Mouse (Mus musculus) ovary, adult 18-20 months (tissue): ENCODE data around the gene Tap2.
A peak's percentile ranks its signal among the peaks of the same experiment; 100 is the strongest.

Source experiments
- DNase-seq: peaks from one replicate; pipeline ENCODE4 v3.0.0; 2022; ENCODE audit warnings: low spot score, mixed read lengths

The Tap2 gene

DNA sequence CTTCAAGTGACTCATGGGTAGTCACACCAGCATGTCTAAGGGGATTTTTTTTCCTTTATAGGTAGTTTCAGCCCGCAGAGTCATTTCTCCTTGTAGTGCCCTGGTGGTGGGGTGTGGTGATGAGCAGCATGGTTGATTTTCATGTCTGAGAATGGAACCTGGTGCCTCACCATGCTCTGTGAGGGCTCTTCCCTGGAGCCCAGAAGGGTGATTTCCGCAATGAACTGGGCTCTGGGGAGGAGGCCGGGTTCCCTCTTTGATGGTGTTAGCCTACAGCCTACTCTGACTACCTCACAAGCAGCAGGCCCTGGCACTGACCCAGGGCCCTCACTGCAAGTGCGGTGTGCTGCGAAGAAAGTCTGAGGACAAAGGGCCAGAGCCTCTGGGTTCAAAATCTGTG is at the start of gene Tap2:
Gene Tap2, plus strand, starts transcription at position 84 of the 400 bp plus-strand sequence.
- no peak for DNase-seq

DNA sequence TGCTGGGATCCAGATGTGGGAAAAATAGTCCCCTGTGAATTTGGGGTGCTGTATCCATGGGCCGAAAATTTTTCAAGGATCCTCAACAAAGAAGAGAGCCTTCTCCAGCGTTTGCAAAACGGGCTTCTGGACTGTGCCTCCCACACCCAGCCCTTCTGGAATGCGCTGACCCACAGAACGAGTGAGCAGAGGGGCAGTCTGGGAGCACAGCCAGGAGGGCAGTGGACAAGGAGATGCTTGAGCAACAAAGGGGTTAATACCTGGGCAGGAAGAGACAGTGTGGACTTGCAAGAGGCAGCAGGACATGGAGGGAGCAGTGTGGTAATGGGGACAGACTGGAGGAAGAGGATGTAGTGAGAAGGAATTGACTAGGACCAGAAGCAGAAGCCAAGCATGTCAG is 47.8 kb upstream of the Tap2 start:
- DNase-seq: no peak

- no peak for DNase-seq
These were observed 39.0 kb upstream of the Tap2 start for GRCm38 (mm10) chr17:34164202-34164895.

DNA sequence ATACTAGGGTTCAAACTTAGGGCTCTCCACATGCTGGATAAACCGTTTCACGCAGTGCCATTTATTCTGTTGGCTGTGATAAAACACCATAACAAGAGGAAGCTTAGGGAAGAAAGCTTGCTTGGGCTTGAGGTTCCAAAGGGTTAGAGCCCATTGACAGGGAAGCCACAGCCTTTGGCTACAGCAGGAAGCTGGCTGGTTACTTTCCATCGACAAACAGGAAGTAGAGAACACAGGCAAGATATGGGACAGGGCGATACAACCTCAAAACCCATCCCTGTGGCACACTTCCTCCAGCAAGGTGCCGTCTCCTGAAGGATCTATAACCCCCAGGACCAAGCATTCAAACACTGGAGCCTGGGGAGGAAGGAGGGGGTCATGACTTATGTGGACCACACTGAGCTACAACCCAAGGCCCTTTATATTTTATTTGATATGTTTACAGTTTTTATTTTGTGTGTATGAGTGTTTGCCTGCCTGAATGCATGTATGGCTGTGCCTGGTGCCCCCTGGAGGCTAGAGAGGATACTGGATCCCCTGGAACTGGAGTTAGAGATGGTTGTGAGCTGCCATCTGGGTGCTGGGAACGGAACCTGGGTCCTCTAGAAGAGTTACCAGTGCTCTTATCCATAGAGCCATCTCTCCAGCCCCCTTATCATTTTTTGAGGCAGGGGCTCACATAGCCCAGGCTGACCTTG is 38.1 kb upstream of the Tap2 start:
- DNase-seq: no peak

DNA sequence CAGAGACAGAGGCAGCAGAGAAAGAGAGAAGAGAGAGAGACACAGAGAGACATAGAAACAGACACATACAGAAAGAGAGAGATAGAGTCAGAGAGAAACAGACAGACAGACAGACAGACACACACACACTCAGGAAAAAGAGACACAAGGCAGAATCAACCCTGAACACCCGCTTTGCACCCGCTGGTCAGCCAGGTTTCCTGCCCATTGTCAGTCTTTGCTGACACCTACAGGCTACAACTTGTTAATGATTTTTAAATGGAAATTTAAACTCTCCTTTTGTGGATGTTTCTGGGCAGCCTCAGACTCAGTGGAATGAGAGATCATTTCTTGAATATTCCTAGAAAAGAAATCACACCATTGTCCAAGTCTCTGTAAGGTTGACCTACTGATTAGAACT is 34.0 kb upstream of the Tap2 start:
- no peak for DNase-seq

GRCm38 (mm10) chr17:34170487-34170876 is 32.8 kb upstream of the Tap2 start:
- DNase-seq: no peak

DNA sequence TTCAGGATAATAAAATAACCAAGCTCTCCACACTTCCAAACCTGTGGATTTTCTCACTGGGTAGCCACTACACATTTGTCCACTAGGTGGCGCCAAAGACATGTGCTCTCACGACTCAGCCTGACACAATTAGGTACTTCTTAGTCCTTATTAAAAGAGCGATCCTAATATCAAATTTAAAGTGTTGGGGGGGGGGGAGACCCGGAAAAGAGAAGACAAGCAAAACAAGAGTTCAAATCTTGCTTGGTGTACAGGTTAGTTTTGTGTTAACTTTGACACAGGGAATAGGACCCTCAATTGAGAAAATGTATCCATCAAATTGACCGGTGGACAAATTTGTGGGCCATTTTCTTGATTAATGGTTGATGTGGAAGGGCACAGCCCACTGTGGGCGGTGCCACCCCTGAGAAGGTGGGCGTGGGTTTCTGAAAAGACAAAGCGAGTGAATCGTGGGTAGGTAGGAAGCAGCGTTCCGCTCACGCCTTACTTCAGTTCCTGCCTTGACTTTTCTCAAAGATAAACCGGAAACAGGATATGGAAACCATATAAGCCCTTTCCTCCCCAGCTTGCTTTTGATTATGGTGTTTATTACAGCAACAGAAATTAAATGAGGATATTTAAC is 32.3 kb upstream of the Tap2 start:
- DNase-seq: peak; percentile 44

GRCm38 (mm10) chr17:34172528-34172927 is 30.8 kb upstream of the Tap2 start:
- no peak for DNase-seq

GRCm38 (mm10) chr17:34174075-34174474 is 29.3 kb upstream of the Tap2 start:
- no peak for DNase-seq

DNA sequence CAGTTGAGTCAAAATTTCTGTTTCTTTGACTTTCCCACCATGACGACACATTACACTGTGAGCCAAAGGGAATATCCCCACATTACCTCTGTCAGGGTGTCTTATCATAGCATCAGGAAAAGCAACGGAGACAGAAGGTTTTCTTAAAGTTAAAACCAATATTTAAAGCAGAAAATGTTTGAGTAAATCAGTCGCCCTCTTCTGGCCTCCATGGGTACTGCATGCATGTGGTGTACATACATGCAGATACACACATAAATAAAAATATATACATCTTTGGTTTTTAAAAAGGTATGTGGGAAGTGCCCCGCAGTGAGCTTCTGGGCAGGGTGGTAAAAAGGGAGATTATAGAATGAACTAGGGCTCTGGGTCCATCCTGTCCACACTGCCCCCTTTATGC is 26.1 kb upstream of the Tap2 start:
- DNase-seq: no peak

DNA sequence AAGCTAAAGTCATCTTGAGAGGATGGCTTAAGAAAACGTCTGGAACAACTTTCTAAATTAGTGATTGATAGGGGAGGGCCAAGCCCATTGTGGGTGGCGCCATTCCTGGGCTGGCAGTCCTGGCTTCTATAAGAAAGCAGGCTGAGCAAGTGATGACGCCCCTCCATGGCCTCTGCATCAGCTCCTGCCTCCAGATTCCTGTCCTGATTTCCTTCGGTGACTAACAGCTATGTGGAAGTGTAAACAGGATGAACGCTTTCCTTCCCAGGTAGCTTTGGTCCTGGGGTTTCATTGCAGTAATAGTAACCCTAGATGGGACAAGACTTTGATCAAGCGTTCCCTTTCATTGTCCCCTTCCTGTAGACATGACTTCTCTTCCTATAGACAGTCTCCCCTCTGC is 24.3 kb upstream of the Tap2 start:
- DNase-seq: no peak

- no peak for DNase-seq
These were observed 23.1 kb upstream of the Tap2 start for GRCm38 (mm10) chr17:34179913-34180859.

DNA sequence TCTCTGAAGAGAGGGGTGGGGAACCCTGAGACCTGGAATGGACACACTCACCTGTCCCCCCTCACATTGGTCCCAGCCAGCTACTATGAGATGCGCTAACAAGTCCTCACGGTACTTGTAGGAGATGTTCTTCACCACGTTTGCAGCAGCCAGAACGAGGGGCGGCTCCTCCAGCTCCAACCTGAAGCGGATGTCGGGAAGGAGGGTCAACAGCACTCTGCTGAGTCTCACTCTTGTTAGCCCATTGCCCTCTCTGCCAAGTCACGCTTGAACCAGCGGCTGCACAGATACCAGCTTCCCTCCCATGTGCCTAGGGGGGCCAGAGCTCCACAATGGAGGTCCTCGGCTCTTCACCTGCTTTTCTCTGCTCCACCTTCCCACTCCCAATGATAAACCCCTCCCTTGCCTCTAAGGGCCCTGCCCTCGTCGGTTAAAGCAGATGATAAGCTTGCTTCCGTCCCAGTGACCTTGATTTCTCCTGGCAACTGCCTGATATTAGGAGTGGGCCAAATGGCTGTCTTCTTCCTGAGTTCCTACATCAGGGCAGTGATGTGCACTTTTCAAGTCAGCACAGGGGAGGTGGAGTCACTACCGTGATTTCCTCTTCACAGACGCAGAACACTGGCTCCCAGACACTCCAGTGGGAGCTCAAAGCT is 19.6 kb upstream of the Tap2 start:
- no peak for DNase-seq

DNA sequence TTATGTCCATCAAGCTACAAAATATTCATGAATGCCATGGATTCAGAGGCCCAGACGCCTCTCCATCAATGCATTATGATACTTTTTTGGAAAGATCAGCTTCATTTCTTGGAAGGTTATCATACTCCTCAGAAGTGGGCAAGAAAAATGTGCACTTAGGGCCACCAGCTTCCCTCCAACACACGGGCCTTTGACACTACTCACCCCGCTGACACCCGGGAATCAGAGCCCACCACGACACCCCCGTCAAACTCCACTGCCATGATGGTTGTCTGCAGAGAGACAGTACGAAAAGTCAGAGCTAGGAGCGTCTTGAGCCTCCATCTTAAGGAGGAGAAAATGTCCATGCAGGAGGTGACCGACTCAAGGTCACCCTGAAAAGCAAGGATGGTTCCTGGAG is 17.8 kb upstream of the Tap2 start:
- DNase-seq: no peak

DNA sequence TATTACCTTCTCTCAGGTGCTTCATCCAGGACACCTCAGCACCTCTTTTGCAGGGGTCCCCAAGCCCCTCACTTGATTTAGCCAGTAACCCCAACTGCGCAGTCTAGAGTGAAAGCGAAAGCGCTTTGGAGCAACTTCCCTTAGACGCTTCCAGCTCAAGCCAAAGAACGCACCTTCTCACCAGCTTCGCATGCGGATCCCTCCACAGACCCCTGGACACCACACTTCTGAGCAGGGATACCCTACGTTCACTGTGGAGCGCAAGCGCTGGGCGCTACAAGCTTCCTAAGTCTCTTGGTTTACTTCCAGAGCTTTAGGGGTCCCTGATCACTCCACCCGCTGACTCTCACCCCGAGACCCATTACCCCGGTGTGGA is 16.5 kb upstream of the Tap2 start:
- DNase-seq: no peak

DNA sequence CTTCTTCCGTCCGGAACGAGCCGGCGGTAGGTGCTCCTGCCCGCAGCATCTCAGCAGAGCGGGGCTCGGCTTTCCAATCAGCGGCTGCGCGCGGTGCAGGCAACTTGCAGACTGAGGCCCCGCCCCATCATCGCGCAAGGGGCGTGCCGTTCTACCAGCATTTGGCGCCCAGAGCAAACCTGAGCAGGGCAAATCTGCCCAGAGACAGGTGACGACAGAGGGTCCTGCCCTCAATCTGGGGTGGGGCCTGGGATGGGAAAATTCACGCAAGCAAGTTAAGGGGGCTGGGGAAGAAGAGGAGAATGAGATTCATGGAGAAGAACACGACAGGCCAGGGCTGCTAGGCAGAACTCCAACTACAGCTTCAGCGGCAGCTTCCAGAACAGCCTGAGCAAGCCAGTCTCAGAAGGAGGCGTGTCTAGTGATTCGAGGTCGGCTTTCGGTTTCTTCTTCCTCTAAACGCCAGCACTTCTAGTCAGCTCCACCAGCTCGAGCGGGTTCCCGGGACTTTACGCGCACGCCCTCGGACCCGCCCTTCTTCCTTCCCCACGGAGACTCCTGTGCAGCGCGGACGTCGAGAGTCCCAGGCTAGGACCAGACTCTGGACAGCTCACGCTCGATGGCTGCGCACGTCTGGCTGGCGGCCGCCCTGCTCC is 15.9 kb upstream of the Tap2 start, which contains the start of the genes Tap1 and Psmb9:
Gene Tap1, plus strand, starts transcription at position 293 of the 656 bp plus-strand sequence.
Gene Psmb9, minus strand, starts transcription at position 504 of the 656 bp plus-strand sequence.
- peak; percentile 95 for DNase-seq

GRCm38 (mm10) chr17:34188010-34188409 is 15.3 kb upstream of the Tap2 start:
- no peak for DNase-seq

- no peak for DNase-seq
These were observed 14.3 kb upstream of the Tap2 start for GRCm38 (mm10) chr17:34188986-34189385.

DNA sequence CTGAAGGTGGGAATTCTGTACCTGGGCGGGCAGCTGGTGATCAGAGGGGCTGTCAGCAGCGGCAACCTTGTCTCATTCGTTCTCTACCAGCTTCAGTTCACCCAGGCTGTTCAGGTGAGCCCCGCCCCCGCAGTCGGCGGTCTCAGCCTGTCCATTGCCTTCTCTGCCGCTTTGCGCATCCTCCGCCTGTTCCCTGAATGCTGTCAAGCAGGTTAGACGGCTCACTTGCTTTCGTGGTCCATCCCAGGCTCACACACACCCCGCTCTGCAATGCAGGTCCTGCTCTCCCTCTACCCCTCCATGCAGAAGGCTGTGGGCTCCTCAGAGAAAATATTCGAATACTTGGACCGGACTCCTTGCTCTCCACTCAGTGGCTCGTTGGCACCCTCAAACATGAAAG is 10.5 kb upstream of the Tap2 start:
- DNase-seq: no peak

DNA sequence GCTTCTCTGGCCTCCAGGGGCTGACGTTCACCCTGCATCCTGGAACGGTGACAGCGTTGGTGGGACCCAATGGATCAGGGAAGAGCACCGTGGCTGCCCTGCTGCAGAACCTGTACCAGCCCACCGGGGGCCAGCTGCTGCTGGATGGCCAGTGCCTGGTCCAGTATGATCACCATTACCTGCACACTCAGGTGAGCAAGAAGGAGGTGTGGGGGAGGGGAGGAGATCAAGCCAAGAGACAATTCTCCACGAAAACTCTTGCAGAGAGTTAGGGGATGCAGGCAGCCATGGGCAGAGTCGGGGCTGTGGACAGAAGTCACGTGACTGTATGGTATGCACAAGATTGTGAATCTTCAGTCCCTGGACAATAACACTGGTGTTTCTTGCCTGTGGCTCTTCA is 9.9 kb upstream of the Tap2 start:
- no peak for DNase-seq

GRCm38 (mm10) chr17:34194723-34195122 is 8.6 kb upstream of the Tap2 start:
- no peak for DNase-seq
